Mouse (Mus musculus): ENCODE results near the gene Rab21. TPM values are rescaled to one million over a fixed set of nuclear protein-coding genes. Genes with fewer than 3 reads are reported as not detected.

Rab21 gene
- polyA plus RNA-seq (2014; fragmentation: Illumina TruSeq; extraction: RNeasy Lipid Tissue Mini Kit (QIAGEN cat#74804); ENCODE audit: low read depth, low replicate concordance) = 17.7 TPM

DNA sequence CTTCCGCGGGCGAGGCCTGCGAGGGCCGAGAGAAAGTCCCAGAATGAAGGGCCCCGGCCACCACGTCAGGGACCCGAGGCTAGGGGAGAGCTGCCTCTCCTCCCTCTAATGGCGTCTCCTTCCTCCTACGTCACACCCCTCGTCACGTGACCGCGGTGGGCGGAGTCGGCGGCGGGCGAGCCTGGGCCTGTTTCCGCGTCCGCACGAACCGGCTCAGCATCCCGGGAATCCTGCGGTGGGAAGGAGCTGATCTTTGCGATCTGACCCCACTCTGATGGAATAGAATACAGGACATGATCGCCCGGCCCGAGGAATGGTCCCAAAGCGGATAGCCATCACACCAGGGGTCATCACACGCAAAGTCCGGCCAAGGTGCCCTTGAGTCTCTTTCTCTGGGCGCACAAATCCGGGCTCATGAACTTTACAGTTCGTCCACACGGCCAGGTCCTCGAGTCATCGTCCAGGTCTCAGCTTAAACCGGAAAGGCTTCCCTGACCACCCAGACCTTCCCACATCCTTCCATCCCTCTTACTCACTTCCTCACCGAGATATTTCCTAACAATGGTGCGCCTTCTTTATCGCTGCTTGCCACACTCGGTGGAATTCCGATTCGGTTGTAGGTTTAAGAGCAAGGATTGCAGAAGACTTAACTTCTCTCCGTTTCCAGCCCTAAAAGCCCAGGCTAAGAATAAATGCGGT, at the start of gene Rab21:
Gene Rab21 (minus strand): TSS at position 122 of the 699 bp plus-strand sequence.

GRCm38 (mm10) chr10:115361840-115362622, 46.6 kb upstream of the Rab21 start, which contains the start of gene Tmem19:
Gene Tmem19, minus strand, starts transcription at chr10:115362501.

GRCm38 (mm10) chr10:115251088-115251934, 64.1 kb downstream of the Rab21 start, which contains the start of gene Tbc1d15:
Gene Tbc1d15, minus strand, starts transcription at chr10:115251467.

Other genes starting within 250 kb of the Rab21 start
- gene Tph2, start 130.6 kb downstream of the Rab21 start, polyA plus RNA-seq (2014; fragmentation: Illumina TruSeq; extraction: RNeasy Lipid Tissue Mini Kit (QIAGEN cat#74804); ENCODE audit: low read depth, low replicate concordance) = 0.20 TPM
- gene Tbc1d15, start 64.1 kb downstream of the Rab21 start, polyA plus RNA-seq (2014; fragmentation: Illumina TruSeq; extraction: RNeasy Lipid Tissue Mini Kit (QIAGEN cat#74804); ENCODE audit: low read depth, low replicate concordance) = 261 TPM
- 10.7 TPM for gene Tmem19, start 46.9 kb upstream of the Rab21 start, polyA plus RNA-seq (2014; fragmentation: Illumina TruSeq; extraction: RNeasy Lipid Tissue Mini Kit (QIAGEN cat#74804); ENCODE audit: low read depth, low replicate concordance)
- gene Thap2, start 68.8 kb upstream of the Rab21 start, polyA plus RNA-seq (2014; fragmentation: Illumina TruSeq; extraction: RNeasy Lipid Tissue Mini Kit (QIAGEN cat#74804); ENCODE audit: low read depth, low replicate concordance) = 5.2 TPM
- 136 TPM for gene Zfc3h1, start 69.4 kb upstream of the Rab21 start, polyA plus RNA-seq (2014; fragmentation: Illumina TruSeq; extraction: RNeasy Lipid Tissue Mini Kit (QIAGEN cat#74804); ENCODE audit: low read depth, low replicate concordance)